8 mouse cellular contexts compared by ENCODE assay signal in the genomic region with DNA sequence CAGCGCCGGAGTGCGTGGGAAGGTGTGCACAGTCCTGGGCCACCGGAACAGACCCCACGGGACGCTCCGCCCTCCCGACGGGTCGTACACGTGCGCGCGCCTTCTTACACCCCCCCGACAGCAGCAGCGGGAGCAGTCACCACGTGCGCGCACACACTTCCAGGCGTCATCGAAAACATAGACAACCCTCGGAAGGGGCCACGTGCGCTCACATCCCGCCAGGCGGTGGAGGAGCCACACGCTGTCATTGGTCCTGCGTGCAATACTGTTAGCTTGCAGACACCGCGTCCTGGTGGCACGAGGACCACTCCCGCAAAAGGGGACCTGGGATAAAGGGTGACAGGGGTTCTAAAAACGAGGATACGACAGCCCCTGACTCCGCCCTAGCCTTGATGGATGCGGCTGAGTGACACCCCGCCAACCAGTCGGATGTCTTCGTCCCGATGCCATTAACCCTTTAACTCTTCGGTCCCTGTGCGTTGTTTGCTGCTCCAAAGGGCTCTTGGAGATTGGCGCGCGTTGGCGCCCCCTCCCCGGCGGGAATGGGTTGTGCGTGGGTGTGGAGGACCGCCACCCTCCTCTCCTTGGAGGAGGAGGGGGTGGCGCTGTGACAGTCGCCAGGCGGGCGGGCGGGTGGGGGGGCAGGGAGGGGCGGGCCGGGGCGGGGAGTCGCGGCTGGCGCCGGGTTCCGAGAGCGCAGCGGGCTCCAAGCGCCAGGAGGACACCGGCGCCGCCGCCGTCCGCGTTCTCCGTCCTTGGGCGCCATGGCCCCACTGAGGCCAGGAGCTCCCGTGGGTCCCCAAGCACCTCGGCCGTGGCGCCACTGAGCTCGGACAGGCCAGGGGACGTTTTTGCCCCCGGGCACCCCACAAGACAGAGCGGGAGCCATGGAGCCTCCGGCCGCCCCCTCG. TPM values are rescaled to one million over a fixed set of nuclear protein-coding genes. Genes with fewer than 3 reads are reported as not detected.
DNase-seq lines count a peak whose midpoint lies in the region; ATAC-seq and TF ChIP-seq lines count a peak whose summit lies in the region.

TSS of gene Pde4a (plus strand) at position 674 of the 911 bp plus-strand sequence.

- ATAC-seq in hindbrain, embryonic 13.5 days (ENCODE audit: low FRiP score) = peak; percentile 30
- ATAC-seq in megakaryocyte-erythroid progenitor cell, adult 5-6 weeks (replicated peaks; ENCODE audit: low FRiP score, low TSS enrichment, poor library complexity, severe bottlenecking) = peak; percentile 19
- no peak for ATAC-seq in stomach, embryonic 15.5 days (ENCODE audit: insufficient read depth, low FRiP score, low read depth)

- DNase-seq in frontal cortex, postnatal 36 days (ENCODE audit: low spot score in 2 of 2) = peak; percentile 83 to 87
- peak; percentile 84 for DNase-seq in left cerebral cortex, adult 11 months (ENCODE audit: low spot score)
- DNase-seq in urinary bladder, postnatal 14 days (ENCODE audit: low spot score) = no peak

- peak within 1 kb of the TSS; percentile 99 for H3K27ac ChIP-seq in bone marrow macrophage, adult 2 months (ENCODE audit: insufficient read depth, low read depth, low read length)
- no peak within 1 kb of the TSS for H3K27ac ChIP-seq in hindbrain, embryonic 13.5 days
- H3K27ac ChIP-seq in stomach, embryonic 15.5 days = no peak within 1 kb of the TSS

- H3K4me3 ChIP-seq in E14TG2a.4 (replicated peaks; ENCODE audit: low read length) = peak within 1 kb of the TSS; percentile 92
- peak within 1 kb of the TSS; percentile 83 for H3K4me3 ChIP-seq in bone marrow macrophage, adult 2 months (ENCODE audit: insufficient read depth, low read length)
- H3K4me3 ChIP-seq in hindbrain, embryonic 13.5 days = peak within 1 kb of the TSS; percentile 46
- H3K4me3 ChIP-seq in stomach, embryonic 15.5 days (replicated peaks) = peak within 1 kb of the TSS; percentile 48

- H3K4me1 ChIP-seq in E14TG2a.4 (replicated peaks; ENCODE audit: low read depth, low read length) = peaks cover 52% of the 10 kb centered on the region
- peaks cover 28% of the 10 kb centered on the region for H3K4me1 ChIP-seq in bone marrow macrophage, adult 2 months (ENCODE audit: control insufficient read depth, insufficient read depth, low read length)
- H3K4me1 ChIP-seq in hindbrain, embryonic 13.5 days (replicated peaks) = peaks cover 51% of the 10 kb centered on the region
- peaks cover 40% of the 10 kb centered on the region for H3K4me1 ChIP-seq in stomach, embryonic 15.5 days

- H3K9me3 ChIP-seq in E14TG2a.4 (ENCODE audit: low read length) = no peaks in the 10 kb centered on the region
- no peaks in the 10 kb centered on the region for H3K9me3 ChIP-seq in hindbrain, embryonic 13.5 days
- H3K9me3 ChIP-seq in stomach, embryonic 15.5 days = no peaks in the 10 kb centered on the region

- TF ChIP-seq POLR2A in bone marrow macrophage, adult 2 months (IDR thresholded peaks at IDR 0.05; ENCODE audit: borderline replicate concordance, low read depth, low read length) = no peak

- H3K4me2 ChIP-seq in hindbrain, embryonic 13.5 days = peak within 1 kb of the TSS; percentile 69
- H3K4me2 ChIP-seq in stomach, embryonic 15.5 days = peak within 1 kb of the TSS; percentile 95

- WGBS in hindbrain, embryonic 13.5 days = under 1% methylated on average over 76 of the region's 86 CpGs
- WGBS in stomach, embryonic 15.5 days = under 1% methylated on average over 62 of the region's 86 CpGs

- H3K36me3 ChIP-seq in E14TG2a.4 (ENCODE audit: insufficient read depth, low read length) = no peaks in the 10 kb centered on the region
- H3K36me3 ChIP-seq in hindbrain, embryonic 13.5 days = no peaks in the 10 kb centered on the region
- no peaks in the 10 kb centered on the region for H3K36me3 ChIP-seq in stomach, embryonic 15.5 days

- H3K27me3 ChIP-seq in E14TG2a.4 (ENCODE audit: insufficient read depth, low read length) = peaks cover 56% of the 10 kb centered on the region
- H3K27me3 ChIP-seq in hindbrain, embryonic 13.5 days = peaks cover 72% of the 10 kb centered on the region
- H3K27me3 ChIP-seq in stomach, embryonic 15.5 days (replicated peaks) = peaks cover 57% of the 10 kb centered on the region

- no peak for TF ChIP-seq CTCF in E14TG2a.4 (conservative IDR thresholded peaks at IDR 0.05; ENCODE audit: low read length)
- no peak for TF ChIP-seq CTCF in bone marrow macrophage, adult 2 months (IDR thresholded peaks at IDR 0.05; ENCODE audit: low read depth, low read length)

- peak within 1 kb of the TSS; percentile 68 for H3K9ac ChIP-seq in hindbrain, embryonic 13.5 days
- no peak within 1 kb of the TSS; the same call in 1 of the 2 replicates for H3K9ac ChIP-seq in stomach, embryonic 15.5 days

RNA-seq across cellular contexts. Expression of gene Pde4a, which starts in this region (rescaled TPM):
- polyA plus RNA-seq in bone marrow macrophage, adult 2 months (2012; ENCODE audit: insufficient read depth, insufficient read length, missing spikeins) = 13.2 and 14.2 TPM in 2 replicates
- polyA plus RNA-seq in hindbrain, embryonic 13.5 days (2015; fragmentation: Nextera tagmentation; extraction: Ambion mirVana) = 17.6 and 18.8 TPM in 2 replicates
- 23.5 and 24.3 TPM in 2 replicates for total RNA-seq in megakaryocyte-erythroid progenitor cell, adult 5-6 weeks (2014; fragmentation: Nextera tagmentation)
- total RNA-seq in megakaryocyte-erythroid progenitor cell, adult 5-6 weeks (2017) = 2.2 and 3.8 TPM in 2 replicates
- 5.9 and 6.2 TPM in 2 replicates for polyA plus RNA-seq in stomach, embryonic 15.5 days (2015; fragmentation: Nextera tagmentation; extraction: Ambion mirVana)
